Mouse (Mus musculus): Measurements from ENCODE around the gene D7Ertd443e.

The D7Ertd443e gene

DNA sequence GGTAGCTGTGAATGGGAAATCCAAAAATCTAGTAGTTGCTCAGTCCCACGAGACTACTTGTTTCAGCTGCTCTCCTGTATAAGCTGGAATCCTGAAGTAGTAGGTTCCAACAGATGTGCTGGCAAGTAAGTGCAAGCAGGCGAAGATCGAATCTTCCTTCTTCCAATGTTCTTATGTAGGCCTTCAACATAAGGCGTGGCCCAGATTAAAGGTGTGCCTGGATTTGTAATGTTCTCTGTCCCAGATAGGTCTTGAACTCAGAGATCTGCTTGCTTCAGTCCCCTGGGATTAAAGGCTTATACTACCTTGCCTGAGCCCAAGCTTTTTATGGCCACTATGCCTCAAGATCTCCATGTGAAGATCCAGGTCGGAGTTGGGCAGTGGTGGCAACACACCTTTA is at the start of gene D7Ertd443e:
D7Ertd443e (minus strand) TSS at position 101 of the 400 bp plus-strand sequence.
- DNase-seq = no peak

GRCm38 (mm10) chr7:134431681-134432080 is 46.2 kb upstream of the D7Ertd443e start:
- DNase-seq = no peak

GRCm38 (mm10) chr7:134428676-134429075 is 43.2 kb upstream of the D7Ertd443e start:
- DNase-seq = no peak

GRCm38 (mm10) chr7:134415014-134415413 is 29.6 kb upstream of the D7Ertd443e start:
- no peak for DNase-seq

- peak; percentile 1 for DNase-seq
These were observed 28.7 kb upstream of the D7Ertd443e start for GRCm38 (mm10) chr7:134414005-134414690.

DNA sequence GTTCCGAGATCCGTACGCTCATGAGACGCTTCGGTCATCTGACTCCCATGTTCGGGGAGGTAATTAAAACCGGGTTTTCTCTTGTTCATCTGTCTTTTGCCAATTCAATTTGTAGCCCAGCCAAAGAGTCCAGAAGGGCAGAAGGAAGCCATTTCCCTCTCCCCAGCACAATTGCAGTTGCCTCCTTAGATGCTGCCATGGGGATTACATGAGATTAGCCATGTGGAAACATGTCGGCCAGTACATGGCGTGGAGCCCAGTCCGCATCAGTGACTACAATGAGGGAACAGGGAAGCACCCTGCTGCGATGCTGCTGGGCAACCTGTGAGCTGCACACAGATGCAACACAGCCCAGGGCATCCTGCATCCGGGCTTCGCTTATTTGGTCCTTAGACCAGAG is 23.2 kb upstream of the D7Ertd443e start:
- DNase-seq = peak; percentile 56

DNA sequence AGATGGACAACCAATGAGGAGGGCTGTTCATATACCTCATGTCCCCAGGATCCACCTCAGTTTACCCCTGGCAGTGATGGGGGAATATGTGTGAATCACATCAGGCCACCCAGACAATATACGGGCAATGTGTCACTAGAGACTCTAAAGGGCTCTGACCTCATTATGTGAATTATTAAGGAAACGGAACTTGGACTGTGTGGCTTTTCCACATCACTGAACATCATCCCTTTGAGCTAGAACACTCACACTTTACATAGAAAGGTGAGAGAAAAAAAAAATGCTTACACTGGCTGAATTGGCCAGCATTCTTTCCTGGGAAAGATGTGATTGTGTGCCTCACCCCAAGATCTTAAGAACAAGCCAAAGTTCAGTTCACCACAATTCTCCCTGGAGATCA is 15.3 kb upstream of the D7Ertd443e start:
- no peak for DNase-seq

DNA sequence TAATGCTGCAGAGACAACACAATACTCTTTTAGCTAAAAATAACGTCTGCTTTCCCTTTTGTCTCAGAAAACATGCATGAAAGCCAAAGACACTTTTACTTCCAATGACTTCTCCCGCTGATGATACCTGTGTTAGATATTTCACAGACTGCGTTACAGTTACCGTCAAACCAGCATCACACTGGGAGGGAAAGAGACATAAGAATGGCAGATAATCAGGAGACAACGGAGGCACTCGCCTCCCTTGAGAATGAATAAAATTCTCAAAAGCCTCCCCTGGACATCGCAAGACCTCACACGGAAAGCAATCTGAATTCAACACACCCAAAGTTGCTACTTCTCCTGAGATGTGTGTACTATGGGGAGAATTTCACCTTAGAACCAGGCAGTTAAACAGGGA is 11.3 kb upstream of the D7Ertd443e start:
- DNase-seq = no peak

DNA sequence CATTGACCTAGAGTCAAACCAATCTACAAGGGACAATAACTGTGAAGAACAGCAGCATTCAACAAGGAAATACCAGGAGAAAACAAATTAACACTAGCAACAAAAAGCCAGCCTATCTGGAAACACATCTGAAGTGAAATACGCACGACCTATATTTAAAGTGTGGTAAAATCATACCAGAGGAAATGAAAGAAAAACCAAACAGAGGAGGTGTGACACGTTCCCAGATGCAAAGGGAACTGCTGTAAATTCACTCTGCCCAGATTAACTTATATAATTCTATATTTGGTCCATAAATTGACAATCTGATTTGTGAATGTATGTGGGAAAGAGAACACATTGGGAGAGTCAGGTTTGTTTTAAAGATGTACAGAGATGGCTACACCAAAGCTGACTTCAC is 2.7 kb downstream of the D7Ertd443e start:
- DNase-seq = no peak

GRCm38 (mm10) chr7:134381407-134381861 is 4.0 kb downstream of the D7Ertd443e start:
- DNase-seq = peak; percentile 20

DNA sequence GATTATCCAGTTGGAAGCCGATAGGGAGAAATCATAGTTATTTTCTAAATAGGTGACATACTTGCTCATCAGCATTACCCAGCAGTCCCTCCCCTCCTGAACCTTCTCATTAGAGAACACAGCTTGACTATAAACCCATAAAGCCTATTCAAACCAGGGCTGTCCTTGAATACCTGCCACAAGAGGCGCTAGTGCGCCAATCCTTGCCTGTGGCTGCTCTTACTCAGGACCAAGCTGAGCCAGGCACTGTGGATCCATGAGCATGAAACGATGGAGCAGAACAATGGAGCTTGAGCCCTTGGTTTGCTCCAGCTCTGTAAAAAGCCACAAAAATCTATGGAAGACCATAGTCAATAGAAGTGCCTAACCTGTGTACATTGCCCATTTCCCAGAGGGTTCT is 7.2 kb downstream of the D7Ertd443e start:
- DNase-seq = peak; percentile 12

DNA sequence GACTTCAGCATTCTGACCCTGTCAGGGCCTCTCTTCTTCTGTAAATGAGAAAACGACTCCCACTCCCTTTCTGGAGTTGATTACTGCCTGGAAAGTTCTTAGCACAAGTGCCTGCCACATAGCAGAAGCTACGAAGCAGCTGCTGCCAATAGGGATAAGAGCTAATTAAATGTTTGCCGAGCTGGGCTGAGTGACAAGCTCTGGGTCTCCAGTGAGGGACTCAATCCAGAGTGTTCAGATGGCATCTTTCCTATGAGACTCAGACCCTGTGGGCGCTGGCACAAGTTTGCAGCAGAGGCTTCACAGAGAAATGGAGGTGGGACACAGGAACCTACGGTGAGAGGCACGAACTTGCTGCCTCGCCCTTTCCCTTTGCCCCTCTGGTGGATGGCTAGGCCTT is 8.7 kb downstream of the D7Ertd443e start:
- no peak for DNase-seq

- no peak for DNase-seq
These were observed 13.2 kb downstream of the D7Ertd443e start for GRCm38 (mm10) chr7:134372276-134372675.

DNA sequence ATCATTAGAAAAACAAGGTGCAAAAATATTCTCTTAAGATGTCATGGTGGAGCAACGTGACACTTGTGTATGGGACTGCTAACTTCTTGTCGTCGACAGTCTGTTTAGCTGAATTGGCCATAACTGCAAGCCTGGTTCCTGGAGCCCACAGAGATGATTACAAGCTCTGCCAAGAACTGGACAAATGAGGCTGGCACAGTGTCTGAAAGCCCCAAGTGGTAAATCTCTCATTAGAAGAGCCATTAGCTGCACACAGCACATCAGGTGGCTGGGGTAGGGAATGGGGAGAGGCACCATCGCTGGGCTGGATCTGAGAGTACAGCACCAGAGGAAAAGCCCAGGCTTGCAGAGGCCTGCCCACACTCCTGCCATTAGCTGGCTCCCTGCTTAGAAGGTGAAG is 16.2 kb downstream of the D7Ertd443e start:
- DNase-seq = no peak

- no peak for DNase-seq
These were observed 23.1 kb downstream of the D7Ertd443e start for GRCm38 (mm10) chr7:134362257-134362870.

DNA sequence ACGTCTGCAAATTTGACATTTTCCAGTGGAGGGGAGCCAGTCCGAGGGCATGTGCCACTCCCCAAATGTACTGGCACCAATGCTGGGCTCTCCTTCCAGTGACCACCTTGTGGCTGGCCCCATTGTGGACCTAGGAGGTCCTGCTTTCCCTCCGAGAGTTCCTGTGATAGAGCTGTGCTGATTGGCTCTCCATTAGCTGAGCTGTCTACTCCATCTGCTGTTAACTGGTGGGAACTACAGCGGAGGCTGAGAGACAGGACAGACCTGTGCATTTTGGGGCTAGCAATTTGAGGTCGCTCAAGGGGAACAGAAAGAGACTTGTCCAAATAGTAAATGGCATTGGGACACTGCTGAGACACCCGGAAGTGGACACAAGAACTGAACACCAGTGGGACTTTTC is 36.6 kb downstream of the D7Ertd443e start:
- DNase-seq = peak; percentile 40

DNA sequence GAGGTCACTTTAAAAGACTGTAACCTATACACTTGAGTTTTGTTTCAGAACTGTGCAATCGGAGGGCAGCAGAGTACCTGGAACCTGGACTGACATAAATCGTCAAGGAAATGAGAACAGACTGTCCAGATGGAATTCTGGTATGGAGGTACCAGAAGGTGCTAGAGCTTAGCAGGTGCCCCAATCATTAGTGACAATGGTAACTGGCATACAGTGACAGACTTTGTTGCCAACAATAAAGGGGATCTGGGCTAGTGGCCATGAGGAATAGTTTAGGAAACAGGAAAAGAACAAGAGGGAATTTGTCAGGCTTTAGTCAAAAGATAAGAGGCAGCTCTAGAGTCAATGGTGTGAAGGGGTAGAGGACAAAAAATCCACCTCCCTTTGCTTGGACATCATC is 43.3 kb downstream of the D7Ertd443e start:
- peak; percentile 63 for DNase-seq

DNA sequence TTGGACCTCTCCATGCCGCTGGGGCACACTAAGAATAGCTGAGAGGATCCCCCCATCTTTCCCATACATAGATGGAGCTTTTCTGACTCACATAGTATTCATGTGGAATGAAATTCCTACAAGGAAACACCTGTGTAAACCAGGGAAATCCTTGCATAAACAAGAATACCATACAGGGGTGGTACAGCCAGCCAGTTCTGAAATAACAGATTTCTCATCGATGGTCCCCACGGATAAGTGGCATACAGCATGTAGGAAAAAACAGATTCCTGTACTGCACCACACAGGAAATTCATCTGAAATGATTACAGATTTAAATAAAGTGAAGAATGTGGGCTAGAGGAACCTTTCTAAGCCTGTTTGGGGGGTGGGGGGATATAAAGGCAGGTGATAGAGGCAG is 49.5 kb downstream of the D7Ertd443e start:
- DNase-seq = no peak

DNA sequence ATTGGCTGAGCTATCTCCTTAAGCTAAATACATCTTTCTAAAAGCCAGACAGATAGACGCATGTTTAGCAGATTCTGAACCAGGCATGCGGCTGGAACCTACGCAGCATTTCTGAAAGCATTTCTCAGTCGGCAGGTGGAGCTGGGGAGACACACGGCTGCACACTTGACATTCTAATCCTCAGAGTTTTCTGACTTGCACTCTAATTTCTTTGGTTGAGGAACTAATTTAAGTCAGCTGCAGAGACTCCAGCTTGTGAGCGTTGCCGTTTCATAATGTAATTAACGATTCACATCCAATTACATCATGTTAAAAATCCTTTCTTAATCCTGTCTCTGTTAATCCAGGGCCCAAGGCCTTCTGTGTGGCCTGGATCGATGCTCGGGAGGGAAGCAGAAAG is 64.5 kb downstream of the D7Ertd443e start:
- no peak for DNase-seq

DNA sequence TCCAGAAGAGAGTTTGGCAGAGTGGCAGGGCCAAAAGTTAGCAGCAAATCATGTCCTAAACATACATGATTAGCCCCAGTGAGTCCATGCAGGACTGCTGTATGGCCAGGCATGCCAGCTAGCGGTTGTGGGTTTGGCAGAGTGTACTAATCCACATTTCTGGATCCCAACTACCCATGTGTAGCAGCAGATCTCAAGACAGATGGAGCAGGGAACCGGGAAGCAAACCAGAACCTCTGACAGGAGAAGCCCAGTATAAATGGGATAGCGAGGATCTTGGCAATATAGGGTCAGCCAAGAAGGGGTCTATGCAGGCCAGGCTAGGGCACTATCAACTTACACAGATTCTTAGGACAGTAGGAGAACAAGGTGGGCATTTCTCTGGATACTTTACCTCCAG is 83.4 kb downstream of the D7Ertd443e start:
- no peak for DNase-seq

- DNase-seq = no peak
These were observed 84.2 kb downstream of the D7Ertd443e start for GRCm38 (mm10) chr7:134301285-134301684.

GRCm38 (mm10) chr7:134292750-134293149 is 92.7 kb downstream of the D7Ertd443e start:
- DNase-seq = no peak

- no peak for DNase-seq
These were observed 95.7 kb downstream of the D7Ertd443e start for GRCm38 (mm10) chr7:134289611-134290301.

DNA sequence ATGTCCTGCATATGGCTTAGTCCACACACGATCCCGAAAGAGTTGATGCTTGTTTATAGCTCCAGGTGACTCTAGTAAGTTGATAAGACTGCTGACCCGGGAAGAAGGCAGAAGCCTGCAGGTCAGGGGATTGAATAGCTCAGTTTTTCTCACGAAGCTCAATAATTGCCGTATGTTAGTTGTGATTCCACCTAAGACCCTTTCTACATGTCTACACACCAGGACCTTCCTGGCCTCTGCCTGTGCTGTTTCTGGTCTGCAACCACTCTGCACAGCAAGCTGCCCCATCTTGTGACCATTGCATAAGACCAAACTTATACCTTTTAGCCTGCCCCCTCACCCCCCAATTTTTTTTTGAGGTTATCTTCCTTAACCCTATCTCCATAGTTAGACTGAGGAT is 96.3 kb downstream of the D7Ertd443e start:
- no peak for DNase-seq

Measured in cerebellum, adult 8-10 months (tissue).